Mouse (Mus musculus) MEL (cell line): ENCODE measurements around the gene Slc24a1. TPM values are rescaled to one million over a fixed set of nuclear protein-coding genes. Genes with fewer than 3 reads are reported as not detected.

ENCODE experiments used
- DNase-seq: peaks from one replicate; pipeline ENCODE4 v3.0.0; 2011; ENCODE audit warnings: low read depth, low spot score
- H3K27ac ChIP-seq: 2 replicates; pipeline ENCODE4 v1.5.1; 2012; ENCODE audit warnings: low read depth, mild to moderate bottlenecking, control low read depth, low read length, moderate library complexity; ENCODE audit not compliant: control insufficient read depth
- H3K27me3 ChIP-seq, 2 experiments: fragments of 150-350 bp in 1 of 2; sonication (generic) in 1 of 2; 2 replicates each; pipeline ENCODE4 v1.6.1; 2012; ENCODE audit warnings: low read length in 2 of 2, mild to moderate bottlenecking in 2 of 2, improper control_type of control experiment in 1 of 2, moderate library complexity in 1 of 2; ENCODE audit not compliant: insufficient read depth in 2 of 2, control insufficient read depth in 1 of 2
- H3K36me3 ChIP-seq, 2 experiments: 2 replicates each; pipeline ENCODE4 v1.6.1; 2012 to 2014; ENCODE audit warnings: low read length in 2 of 2, improper control_type of control experiment in 1 of 2, inconsistent platforms in 1 of 2, mild to moderate bottlenecking in 1 of 2; ENCODE audit not compliant: insufficient read depth in 2 of 2, control insufficient read depth in 1 of 2
- H3K4me1 ChIP-seq, 2 experiments: fragments of 150-350 bp in 1 of 2; sonication (generic) in 1 of 2; 2 replicates each; pipeline ENCODE4 v1.6.1; 2012; ENCODE audit warnings: low read length in 2 of 2, improper control_type of control experiment in 1 of 2, mild to moderate bottlenecking in 1 of 2; ENCODE audit not compliant: insufficient read depth in 2 of 2, control insufficient read depth in 1 of 2
- H3K4me3 ChIP-seq, 2 experiments: fragments of 150-350 bp in 1 of 2; sonication (generic) in 1 of 2; 2 replicates each; pipeline ENCODE4 v1.5.1; 2012; ENCODE audit warnings: low read depth in 2 of 2, low read length in 2 of 2, mild to moderate bottlenecking in 2 of 2, moderate library complexity in 2 of 2, control low read depth in 1 of 2, improper control_type of control experiment in 1 of 2; ENCODE audit not compliant: control insufficient read depth in 1 of 2, insufficient read depth in 1 of 2
- H3K79me2 ChIP-seq: 2 replicates; pipeline ENCODE4 v1.6.1; 2012; ENCODE audit warnings: mild to moderate bottlenecking, low read length, moderate library complexity; ENCODE audit not compliant: control insufficient read depth, poor library complexity, insufficient read depth
- H3K9ac ChIP-seq: 2 replicates; pipeline ENCODE4 v1.6.1; 2012; ENCODE audit warnings: low read depth, mild to moderate bottlenecking, control low read depth, low read length, moderate library complexity; ENCODE audit not compliant: control insufficient read depth, poor library complexity, severe bottlenecking
- H3K9me3 ChIP-seq: fragments of 150-350 bp; sonication (generic); replicated peaks from 2 replicates; pipeline ENCODE4 v1.6.1; 2012; ENCODE audit warnings: mild to moderate bottlenecking, low read length, improper control_type of control experiment, moderate library complexity; ENCODE audit not compliant: insufficient read depth
- BHLHE40 ChIP-seq: IDR thresholded peaks from 2 replicates; pipeline ENCODE4 v1.6.1; 2012; ENCODE audit warnings: low read depth, mild to moderate bottlenecking, inconsistent platforms, low read length, improper control_type of control experiment, borderline replicate concordance
- CHD2 ChIP-seq: IDR thresholded peaks from 2 replicates; pipeline ENCODE4 v1.6.1; 2011; ENCODE audit warnings: low read length, improper control_type of control experiment
- ELF1 ChIP-seq: IDR thresholded peaks from 2 replicates; pipeline ENCODE4 v1.6.1; 2014; ENCODE audit warnings: low read depth, mild to moderate bottlenecking, inconsistent platforms, low read length, improper control_type of control experiment, moderate library complexity
- EP300 ChIP-seq, 2 experiments: IDR thresholded peaks; 2 replicates each; pipeline ENCODE4 v1.6.1; 2011; ENCODE audit warnings: improper control_type of control experiment in 2 of 2, low read length in 2 of 2, low read depth in 1 of 2, mild to moderate bottlenecking in 1 of 2
- ETS1 ChIP-seq: IDR thresholded peaks from 2 replicates; pipeline ENCODE4 v1.6.1; 2012; ENCODE audit warnings: low read depth, mild to moderate bottlenecking, inconsistent platforms, low read length, improper control_type of control experiment, moderate library complexity
- GATA1 ChIP-seq: IDR thresholded peaks from 2 replicates; pipeline ENCODE4 v1.6.1; 2011; ENCODE audit warnings: low read depth, low read length, improper control_type of control experiment
- JUND ChIP-seq: IDR thresholded peaks from 2 replicates; pipeline ENCODE4 v1.6.1; 2011; ENCODE audit warnings: low read depth, mild to moderate bottlenecking, improper control_type of control experiment, low read length
- MAX ChIP-seq: IDR thresholded peaks from 2 replicates; pipeline ENCODE4 v1.6.1; 2011; ENCODE audit warnings: low read length, improper control_type of control experiment
- MXI1 ChIP-seq: IDR thresholded peaks from 2 replicates; pipeline ENCODE4 v1.6.1; 2011; ENCODE audit warnings: mild to moderate bottlenecking, low read depth, low read length, improper control_type of control experiment
- POLR2AphosphoS2 ChIP-seq: IDR thresholded peaks from 2 replicates; pipeline ENCODE4 v1.6.1; 2011; ENCODE audit warnings: low read length, improper control_type of control experiment
- TAL1 ChIP-seq: IDR thresholded peaks from 2 replicates; pipeline ENCODE4 v1.6.1; 2012; ENCODE audit warnings: mild to moderate bottlenecking, inconsistent platforms, low read length, moderate library complexity, mixed read lengths
- TCF12 ChIP-seq: IDR thresholded peaks from 2 replicates; pipeline ENCODE4 v1.6.1; 2014; ENCODE audit warnings: low read depth, mild to moderate bottlenecking, inconsistent platforms, low read length, improper control_type of control experiment, moderate library complexity
- ZC3H11A ChIP-seq: IDR thresholded peaks from 2 replicates; pipeline ENCODE4 v1.6.1; 2012; ENCODE audit warnings: low read depth, mild to moderate bottlenecking, inconsistent platforms, low read length, improper control_type of control experiment
- ZMIZ1 ChIP-seq: IDR thresholded peaks from 2 replicates; pipeline ENCODE4 v1.6.1; 2012; ENCODE audit warnings: low read depth, mild to moderate bottlenecking, inconsistent platforms, low read length, improper control_type of control experiment, moderate library complexity
- ZNF384 ChIP-seq: IDR thresholded peaks from 2 replicates; pipeline ENCODE4 v1.6.1; 2012; ENCODE audit warnings: low read depth, mild to moderate bottlenecking, inconsistent platforms, low read length, improper control_type of control experiment
- polyA plus RNA-seq, 2 experiments: library from polyadenylated mRNA; stranded (reverse) in 1 of 2; unstranded in 1 of 2; fragments of >175 nt in 1 of 2; fragments of >200 nt in 1 of 2; gene quantifications; 2 replicates each; pipeline versions ENCODE4 v1.2.1 to v1.2.4; 2012; ENCODE audit warnings: low replicate concordance in 2 of 2, low read depth in 1 of 2; ENCODE audit not compliant: insufficient read length in 2 of 2, insufficient read depth in 1 of 2, missing spikeins in 1 of 2
- total RNA-seq: library from RNA; depleted of rRNA; stranded (reverse); fragments of 300-350 nt; gene quantifications from 2 replicates; pipeline ENCODE4 v1.2.3, GENCODE M21; 2012

Gene Slc24a1
- total and polyA plus RNA-seq, 3 experiments: 0.07 TPM; not detected in 2

- H3K36me3 ChIP-seq: peaks cover 5 to 20% of the 10 kb centered on the region in 2 experiments
- no peak overlapping the region for H3K27ac ChIP-seq
These were observed 34.4 kb upstream of the Slc24a1 start for GRCm38 (mm10) chr9:64985807-64986206.

GRCm38 (mm10) chr9:64985037-64985794 is 33.8 kb upstream of the Slc24a1 start:
- peaks cover 5 to 19% of the 10 kb centered on the region in 2 experiments for H3K36me3 ChIP-seq
- no peaks in the 10 kb centered on the region for H3K9me3 ChIP-seq
- H3K9ac ChIP-seq: no peak overlapping the region
- peak; percentile 67 for DNase-seq
- peak; percentile 54 to 71 for TF ChIP-seq EP300 (IDR thresholded peaks at IDR 0.05; ENCODE audit: low read depth in 1 of 2, low read length in 2 of 2)
- peak; percentile 44; the same call in 1 of the 2 replicates for TF ChIP-seq MXI1
- no peak for TF ChIP-seq ELF1
- TF ChIP-seq GATA1: peak; percentile 69
- TF ChIP-seq ETS1: peak; percentile 56
- no peak for TF ChIP-seq POLR2AphosphoS2
- peak; percentile 73 for TF ChIP-seq TAL1
- 0 out of 2 replicates have a peak, but pooled peaks have one; percentile 35 for TF ChIP-seq MAX
- peak; percentile 71 for TF ChIP-seq TCF12
- H3K79me2 ChIP-seq: no peaks in the 10 kb centered on the region
- H3K27ac ChIP-seq: no peak overlapping the region
- H3K27me3 ChIP-seq: no peaks in the 10 kb centered on the region
- peaks cover 0 to 6% of the 10 kb centered on the region in 2 experiments; a peak in 2 of 4 replicates for H3K4me1 ChIP-seq
- no peak overlapping the region for H3K4me3 ChIP-seq

More at GRCm38 (mm10) chr9:64985807-64986206, 34.4 kb upstream of the Slc24a1 start:
- Histone ChIP-seq H3K79me2 (no peaks in the 10 kb centered on the region), H3K4me3 (no peak overlapping the region), H3K9me3 (no peaks in the 10 kb centered on the region), H3K27me3 (no peaks in the 10 kb centered on the region), H3K4me1 (peaks cover 0 to 6% of the 10 kb centered on the region in 2 experiments; a peak in 2 of 4 replicates), H3K9ac (no peak overlapping the region)
- no peak for DNase-seq
- TF ChIP-seq ZNF384: no peak

GRCm38 (mm10) chr9:64981904-64982303 is 30.5 kb upstream of the Slc24a1 start:
- Histone ChIP-seq H3K4me1 (peaks cover 0 to 6% of the 10 kb centered on the region in 2 experiments; a peak in 2 of 4 replicates), H3K4me3 (no peak overlapping the region), H3K79me2 (no peaks in the 10 kb centered on the region), H3K36me3 (peaks cover 5 to 18% of the 10 kb centered on the region in 2 experiments), H3K9ac (no peak overlapping the region), H3K9me3 (no peaks in the 10 kb centered on the region), H3K27ac (no peak overlapping the region), H3K27me3 (no peaks in the 10 kb centered on the region)
- TF ChIP-seq ZMIZ1 (no peak), POLR2AphosphoS2 (no peak), BHLHE40 (no peak), GATA1 (no peak), JUND (no peak), EP300 (IDR thresholded peaks at IDR 0.05; ENCODE audit: low read depth in 1 of 2, low read length in 2 of 2) (no peak), ZC3H11A (no peak), CHD2 (no peak), ELF1 (no peak)
- no peak for DNase-seq
